Mouse (Mus musculus) brain, embryonic 14.5 days (tissue): ENCODE measurements around the gene Elavl3. TPM values are rescaled to one million over a fixed set of nuclear protein-coding genes. Genes with fewer than 3 reads are reported as not detected.

Experiments used
- DNase-seq: peaks from one replicate; pipeline ENCODE4 v3.0.0-alpha.2; 2011; ENCODE audit warnings: low read depth
- CTCF ChIP-seq: fragments of 200-500 bp; IDR thresholded peaks from 2 replicates; pipeline ENCODE4 v1.5.1; 2012; ENCODE audit warnings: inconsistent platforms, mild to moderate bottlenecking, moderate library complexity, borderline replicate concordance; ENCODE audit not compliant: insufficient read depth, insufficient read length; ENCODE audit errors: extremely low read depth
- POLR2A ChIP-seq: fragments of 200-500 bp; IDR thresholded peaks from 2 replicates; pipeline ENCODE4 v1.6.1; 2012; ENCODE audit warnings: mild to moderate bottlenecking, inconsistent platforms, borderline replicate concordance; ENCODE audit not compliant: poor library complexity, insufficient read depth, insufficient read length, severe bottlenecking; ENCODE audit errors: extremely low read depth
- polyA plus RNA-seq: library from polyadenylated mRNA; depleted of rRNA; stranded (reverse); fragments of >200 nt; gene quantifications from 2 replicates; pipeline ENCODE4 v1.2.3, GENCODE M21; 2012

The Elavl3 gene
- polyA plus RNA-seq, 1 experiment: 265 TPM

GRCm38 (mm10) chr9:22072276-22072675, 20.5 kb upstream of the Elavl3 start:
- no peak for DNase-seq
- TF ChIP-seq CTCF (no peak), POLR2A (no peak)

- peak; percentile 98 for DNase-seq
- TF ChIP-seq POLR2A (peak; percentile 69), CTCF (no peak)
Measured at GRCm38 (mm10) chr9:22070791-22071573, 19.2 kb upstream of the Elavl3 start, which contains the start of the genes Gm49318 and Zfp653. Gene Gm49318 (minus strand): TSS chr9:22071259. Gene Zfp653 (minus strand): TSS chr9:22071376.

- TF ChIP-seq POLR2A: no peak
- TF ChIP-seq CTCF: no peak
- DNase-seq: peak; percentile 25
Measured at GRCm38 (mm10) chr9:22069881-22070553, 18.2 kb upstream of the Elavl3 start.

DNA sequence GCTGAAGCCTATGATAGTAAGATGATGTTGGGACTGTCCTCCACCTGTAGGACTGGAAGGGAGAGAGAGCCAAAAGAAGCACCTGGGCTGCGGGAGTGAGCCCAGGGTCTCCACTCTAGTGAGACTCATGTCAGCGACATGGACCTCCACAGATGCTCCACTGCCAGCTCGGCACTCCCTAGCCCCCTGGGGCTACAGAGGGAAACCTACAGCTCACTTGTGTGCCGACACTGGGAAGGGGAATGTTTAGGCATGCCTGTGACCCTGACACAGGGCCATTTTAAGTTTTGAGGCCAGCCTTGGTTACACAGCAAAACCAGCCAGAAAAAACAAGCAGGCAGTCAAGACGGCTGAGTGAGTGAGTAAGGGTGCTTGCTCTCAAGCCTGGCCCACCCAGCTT, 15.4 kb upstream of the Elavl3 start:
- no peak for DNase-seq
- no peak for TF ChIP-seq POLR2A
- TF ChIP-seq CTCF: no peak

- peak; percentile 44 for DNase-seq
Measured at GRCm38 (mm10) chr9:22066433-22066832, 14.6 kb upstream of the Elavl3 start.

DNA sequence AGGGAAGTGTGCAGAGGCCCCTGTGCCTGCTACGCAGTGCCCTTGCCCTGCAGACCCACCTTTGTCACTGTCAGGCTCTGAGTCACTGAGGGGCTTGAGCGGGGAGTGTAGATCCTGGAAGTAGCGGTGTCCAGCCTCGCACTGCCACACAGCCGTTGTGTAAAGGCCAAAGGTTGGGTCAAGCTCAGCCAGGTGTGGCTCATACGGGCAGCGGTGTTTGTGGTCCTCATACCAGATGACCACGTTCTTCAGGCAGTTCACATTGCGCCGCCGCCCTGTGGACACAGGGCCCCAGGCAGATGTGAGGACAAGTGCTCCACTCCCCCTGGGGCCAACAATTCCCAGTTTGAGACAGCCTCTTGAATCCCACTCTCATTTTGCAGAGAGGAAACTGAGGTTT, 13.8 kb upstream of the Elavl3 start:
- TF ChIP-seq CTCF (no peak), POLR2A (no peak)
- DNase-seq: no peak

More at GRCm38 (mm10) chr9:22066433-22066832, 14.6 kb upstream of the Elavl3 start:
- peak; percentile 69; the same call in 1 of the 2 replicates for TF ChIP-seq CTCF
- TF ChIP-seq POLR2A: no peak

DNA sequence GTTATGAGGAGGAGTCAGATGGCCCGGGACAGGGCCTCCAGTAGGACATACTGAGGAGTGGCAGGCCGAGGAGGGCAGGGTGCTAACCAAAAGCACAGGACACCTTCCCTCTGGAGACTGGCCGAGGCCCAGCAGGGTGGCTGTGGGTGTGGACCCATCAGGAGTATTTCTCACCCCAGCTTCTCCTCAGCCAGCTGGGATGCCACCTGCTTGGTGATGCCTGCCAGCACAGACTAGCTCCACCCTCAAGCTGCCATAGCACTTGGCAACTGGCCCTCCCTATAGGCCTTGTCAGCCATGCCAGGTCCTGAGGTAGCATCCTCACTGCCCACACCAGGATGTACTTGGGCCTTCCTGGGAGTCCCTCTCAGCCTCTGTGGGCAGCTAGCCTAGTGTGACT, 12.5 kb upstream of the Elavl3 start:
- peak; percentile 73 for DNase-seq
- TF ChIP-seq POLR2A: no peak
- no peak for TF ChIP-seq CTCF

GRCm38 (mm10) chr9:22061339-22061738, 9.5 kb upstream of the Elavl3 start:
- TF ChIP-seq CTCF (no peak), POLR2A (no peak)
- no peak for DNase-seq

GRCm38 (mm10) chr9:22058011-22058424, 6.2 kb upstream of the Elavl3 start:
- TF ChIP-seq POLR2A (no peak), CTCF (no peak)
- DNase-seq: no peak

DNA sequence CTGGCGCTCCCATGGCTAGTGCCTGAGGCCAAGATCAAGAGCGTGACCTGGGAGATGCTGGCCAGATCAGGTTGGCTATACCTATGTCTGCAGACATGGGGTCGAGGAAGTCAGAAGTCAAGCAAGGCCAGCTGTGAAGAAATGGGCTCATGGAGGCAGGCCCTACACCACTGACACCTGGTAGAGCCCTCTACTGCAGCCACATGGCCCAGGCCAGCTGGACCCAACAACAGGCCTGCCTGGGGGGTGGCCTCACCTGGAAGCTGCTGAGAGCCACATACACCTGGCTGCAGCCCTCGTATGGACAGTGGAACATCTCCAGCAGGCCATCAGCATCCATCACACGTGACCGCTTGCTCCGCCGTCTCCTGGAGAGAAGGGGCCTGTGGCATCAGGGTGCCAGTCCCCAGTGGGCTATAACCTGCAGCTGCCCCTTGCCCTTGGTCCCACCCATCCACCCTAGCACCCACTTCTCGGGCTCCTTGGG, 5.3 kb upstream of the Elavl3 start:
- no peak for DNase-seq

DNA sequence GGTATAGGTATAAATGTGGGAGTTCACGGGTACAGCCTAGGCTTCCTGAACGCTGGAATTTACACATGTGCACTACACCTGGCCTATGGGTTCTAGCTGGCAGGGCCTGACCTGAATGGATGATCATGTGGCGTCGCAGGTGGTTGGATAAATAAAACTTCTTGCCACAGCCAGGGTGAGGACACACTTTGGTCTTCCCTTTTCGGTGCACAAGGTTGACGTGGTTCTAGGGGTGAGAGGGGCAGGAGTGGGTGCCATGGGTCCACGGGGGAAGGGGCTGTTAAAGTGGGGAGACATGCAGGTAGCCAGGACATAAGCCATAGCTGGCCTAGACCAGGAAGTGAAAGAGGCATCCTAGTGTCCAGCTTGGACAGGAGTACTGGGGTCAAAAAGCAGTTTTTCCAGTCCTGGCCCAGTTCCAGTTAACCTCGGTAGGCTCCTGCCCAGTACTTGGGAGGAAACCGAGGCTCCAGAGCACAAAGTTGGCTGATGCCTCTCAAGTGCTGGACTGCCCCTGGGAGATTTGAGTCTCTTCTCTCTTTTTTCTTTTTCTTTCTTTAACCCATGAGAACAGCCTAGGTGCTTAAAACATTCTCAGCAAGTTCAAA, 4.6 kb upstream of the Elavl3 start:
- TF ChIP-seq CTCF (no peak), POLR2A (no peak)
- DNase-seq: no peak

More for the DNA sequence above, 5.3 kb upstream of the Elavl3 start:
- no peak for TF ChIP-seq CTCF
- no peak for TF ChIP-seq POLR2A
